Mouse (Mus musculus) kidney, adult 2 months (tissue): ENCODE results near the gene Ldlrap1.

Source experiments
- CTCF ChIP-seq: fragments of 200-500 bp; conservative IDR thresholded peaks from 2 replicates; pipeline ENCODE4 v1.5.1; 2011; ENCODE audit warnings: low read depth, mild to moderate bottlenecking, control low read depth, low read length, moderate library complexity, mixed read lengths; ENCODE audit not compliant: insufficient read depth, insufficient read length
- POLR2A ChIP-seq: fragments of 200-500 bp; IDR thresholded peaks from one replicate; pipeline ENCODE4 v1.6.1; 2011; ENCODE audit warnings: low read depth, low read length, control low read depth

DNA sequence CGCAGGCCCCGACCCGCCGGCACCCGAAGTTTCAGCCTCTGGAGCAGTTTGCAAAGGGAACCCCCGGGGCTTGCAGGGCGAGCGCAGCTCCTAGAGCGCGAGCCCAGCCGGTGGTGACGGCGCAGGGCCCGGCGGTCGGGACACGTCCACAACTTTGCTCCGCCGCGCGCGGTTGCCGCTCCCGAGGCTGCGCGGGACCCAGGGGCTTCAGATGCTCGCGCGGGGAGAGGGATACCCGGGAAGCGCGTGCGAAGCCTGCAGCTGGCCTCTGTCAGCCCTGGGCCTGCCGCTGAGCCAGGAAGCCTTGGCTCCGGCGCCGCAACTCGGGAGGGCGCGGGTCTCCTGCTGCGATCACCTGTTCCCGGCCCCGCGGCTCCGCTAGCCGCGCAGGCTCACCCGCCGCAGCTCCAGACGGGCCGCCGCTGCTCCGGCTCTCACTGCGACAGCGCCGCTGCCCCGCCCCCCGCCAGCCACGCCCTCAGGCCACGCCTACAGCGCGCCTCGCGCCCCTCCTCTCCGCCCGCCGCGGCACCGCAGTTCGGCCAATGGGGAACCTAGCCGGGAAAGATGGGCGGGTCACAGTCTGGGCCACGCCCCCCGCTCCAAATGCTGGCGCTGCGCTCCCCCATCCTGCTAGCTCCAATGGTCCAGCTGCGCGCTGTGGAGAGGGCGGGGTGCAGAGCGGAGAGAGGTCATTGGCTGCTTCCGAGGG lies 63.8 kb downstream of the Ldlrap1 start, which contains the start of gene Man1c1:
- TF ChIP-seq CTCF: no peak
- no peak for TF ChIP-seq POLR2A
